Mouse (Mus musculus) MEL (cell line): ENCODE data around the gene Cisd1. TPM values are rescaled to one million over a fixed set of nuclear protein-coding genes. Genes with fewer than 3 reads are reported as not detected.

Source experiments
- DNase-seq: peaks from one replicate; pipeline ENCODE4 v3.0.0; 2011; ENCODE audit warnings: low read depth, low spot score
- H3K27ac ChIP-seq: 2 replicates; pipeline ENCODE4 v1.5.1; 2012; ENCODE audit warnings: low read depth, mild to moderate bottlenecking, control low read depth, low read length, moderate library complexity; ENCODE audit not compliant: control insufficient read depth
- H3K27me3 ChIP-seq, 2 experiments: fragments of 150-350 bp in 1 of 2; sonication (generic) in 1 of 2; 2 replicates each; pipeline ENCODE4 v1.6.1; 2012; ENCODE audit warnings: low read length in 2 of 2, mild to moderate bottlenecking in 2 of 2, improper control_type of control experiment in 1 of 2, moderate library complexity in 1 of 2; ENCODE audit not compliant: insufficient read depth in 2 of 2, control insufficient read depth in 1 of 2
- H3K36me3 ChIP-seq, 2 experiments: 2 replicates each; pipeline ENCODE4 v1.6.1; 2012 to 2014; ENCODE audit warnings: low read length in 2 of 2, improper control_type of control experiment in 1 of 2, inconsistent platforms in 1 of 2, mild to moderate bottlenecking in 1 of 2; ENCODE audit not compliant: insufficient read depth in 2 of 2, control insufficient read depth in 1 of 2
- H3K4me1 ChIP-seq, 2 experiments: fragments of 150-350 bp in 1 of 2; sonication (generic) in 1 of 2; 2 replicates each; pipeline ENCODE4 v1.6.1; 2012; ENCODE audit warnings: low read length in 2 of 2, improper control_type of control experiment in 1 of 2, mild to moderate bottlenecking in 1 of 2; ENCODE audit not compliant: insufficient read depth in 2 of 2, control insufficient read depth in 1 of 2
- H3K4me3 ChIP-seq, 2 experiments: fragments of 150-350 bp in 1 of 2; sonication (generic) in 1 of 2; 2 replicates each; pipeline ENCODE4 v1.5.1; 2012; ENCODE audit warnings: low read depth in 2 of 2, low read length in 2 of 2, mild to moderate bottlenecking in 2 of 2, moderate library complexity in 2 of 2, control low read depth in 1 of 2, improper control_type of control experiment in 1 of 2; ENCODE audit not compliant: control insufficient read depth in 1 of 2, insufficient read depth in 1 of 2
- H3K79me2 ChIP-seq: 2 replicates; pipeline ENCODE4 v1.6.1; 2012; ENCODE audit warnings: mild to moderate bottlenecking, low read length, moderate library complexity; ENCODE audit not compliant: control insufficient read depth, poor library complexity, insufficient read depth
- H3K9ac ChIP-seq: 2 replicates; pipeline ENCODE4 v1.6.1; 2012; ENCODE audit warnings: low read depth, mild to moderate bottlenecking, control low read depth, low read length, moderate library complexity; ENCODE audit not compliant: control insufficient read depth, poor library complexity, severe bottlenecking
- H3K9me3 ChIP-seq: fragments of 150-350 bp; sonication (generic); replicated peaks from 2 replicates; pipeline ENCODE4 v1.6.1; 2012; ENCODE audit warnings: mild to moderate bottlenecking, low read length, improper control_type of control experiment, moderate library complexity; ENCODE audit not compliant: insufficient read depth
- CHD1 ChIP-seq: IDR thresholded peaks from 2 replicates; pipeline ENCODE4 v1.6.1; 2012; ENCODE audit warnings: low read depth, mild to moderate bottlenecking, inconsistent platforms, low read length, improper control_type of control experiment
- CTCF ChIP-seq, 3 experiments: IDR thresholded peaks in 2 of 3; conservative IDR thresholded peaks in 1 of 3; 2 replicates each; pipeline ENCODE4 v1.5.1; 2011 to 2012; ENCODE audit warnings: low read length in 3 of 3, low read depth in 2 of 3, mild to moderate bottlenecking in 2 of 3, improper control_type of control experiment in 1 of 3, inconsistent platforms in 1 of 3, mixed read lengths in 1 of 3, moderate library complexity in 1 of 3; ENCODE audit not compliant: control insufficient read depth in 1 of 3, insufficient read depth in 1 of 3, poor library complexity in 1 of 3, severe bottlenecking in 1 of 3
- E2F4 ChIP-seq: IDR thresholded peaks from 2 replicates; pipeline ENCODE4 v1.6.1; 2011; ENCODE audit warnings: low read depth, low read length, improper control_type of control experiment, borderline replicate concordance
- ELF1 ChIP-seq: IDR thresholded peaks from 2 replicates; pipeline ENCODE4 v1.6.1; 2014; ENCODE audit warnings: low read depth, mild to moderate bottlenecking, inconsistent platforms, low read length, improper control_type of control experiment, moderate library complexity
- EP300 ChIP-seq, 2 experiments: IDR thresholded peaks; 2 replicates each; pipeline ENCODE4 v1.6.1; 2011; ENCODE audit warnings: improper control_type of control experiment in 2 of 2, low read length in 2 of 2, low read depth in 1 of 2, mild to moderate bottlenecking in 1 of 2
- ETS1 ChIP-seq: IDR thresholded peaks from 2 replicates; pipeline ENCODE4 v1.6.1; 2012; ENCODE audit warnings: low read depth, mild to moderate bottlenecking, inconsistent platforms, low read length, improper control_type of control experiment, moderate library complexity
- GATA1 ChIP-seq: IDR thresholded peaks from 2 replicates; pipeline ENCODE4 v1.6.1; 2011; ENCODE audit warnings: low read depth, low read length, improper control_type of control experiment
- HCFC1 ChIP-seq: IDR thresholded peaks from 2 replicates; pipeline ENCODE4 v1.6.1; 2012; ENCODE audit warnings: low read depth, mild to moderate bottlenecking, inconsistent platforms, low read length, improper control_type of control experiment, moderate library complexity
- KAT2A ChIP-seq: conservative IDR thresholded peaks from 2 replicates; pipeline ENCODE4 v1.6.1; 2012; ENCODE audit warnings: low read depth, low read length, improper control_type of control experiment, inconsistent platforms
- MAFK ChIP-seq: IDR thresholded peaks from 2 replicates; pipeline ENCODE4 v1.6.1; 2011; ENCODE audit warnings: low read depth, mild to moderate bottlenecking, low read length, improper control_type of control experiment, borderline replicate concordance
- MEF2A ChIP-seq: IDR thresholded peaks from 2 replicates; pipeline ENCODE4 v1.6.1; 2014; ENCODE audit warnings: low read depth, mild to moderate bottlenecking, inconsistent platforms, low read length, improper control_type of control experiment; ENCODE audit not compliant: poor library complexity, insufficient replicate concordance, severe bottlenecking; ENCODE audit errors: extremely low read depth
- NELFE ChIP-seq: IDR thresholded peaks from 2 replicates; pipeline ENCODE4 v1.6.1; 2011; ENCODE audit warnings: low read depth, low read length, improper control_type of control experiment
- POLR2AphosphoS2 ChIP-seq: IDR thresholded peaks from 2 replicates; pipeline ENCODE4 v1.6.1; 2011; ENCODE audit warnings: low read length, improper control_type of control experiment
- POLR2AphosphoS5 ChIP-seq: IDR thresholded peaks from 2 replicates; pipeline ENCODE4 v1.6.1; 2012; ENCODE audit warnings: low read depth, borderline replicate concordance, mild to moderate bottlenecking, inconsistent platforms, low read length, moderate library complexity, mixed read lengths
- RCOR1 ChIP-seq: IDR thresholded peaks from 2 replicates; pipeline ENCODE4 v1.6.1; 2012; ENCODE audit warnings: low read depth, mild to moderate bottlenecking, inconsistent platforms, low read length, improper control_type of control experiment
- SIN3A ChIP-seq: IDR thresholded peaks from 2 replicates; pipeline ENCODE4 v1.6.1; 2012; ENCODE audit warnings: low read length, improper control_type of control experiment, inconsistent platforms
- SMC3 ChIP-seq: IDR thresholded peaks from 2 replicates; pipeline ENCODE4 v1.6.1; 2011; ENCODE audit warnings: low read depth, low read length, improper control_type of control experiment
- TBP ChIP-seq: IDR thresholded peaks from 2 replicates; pipeline ENCODE4 v1.8.0; 2011; ENCODE audit warnings: low read depth, low read length, improper control_type of control experiment
- USF1 ChIP-seq: IDR thresholded peaks from 2 replicates; pipeline ENCODE4 v1.6.1; 2014; ENCODE audit warnings: low read depth, mild to moderate bottlenecking, inconsistent platforms, low read length, improper control_type of control experiment, moderate library complexity
- USF2 ChIP-seq, 2 experiments: IDR thresholded peaks; 2 replicates each; pipeline ENCODE4 v1.6.1; 2011 to 2012; ENCODE audit warnings: improper control_type of control experiment in 2 of 2, low read length in 2 of 2, borderline replicate concordance in 1 of 2, inconsistent platforms in 1 of 2, low read depth in 1 of 2, mild to moderate bottlenecking in 1 of 2; ENCODE audit not compliant: insufficient read depth in 1 of 2
- ZKSCAN1 ChIP-seq: IDR thresholded peaks from 2 replicates; pipeline ENCODE4 v1.6.1; 2012; ENCODE audit warnings: low read depth, mild to moderate bottlenecking, inconsistent platforms, low read length, improper control_type of control experiment, moderate library complexity
- ZMIZ1 ChIP-seq: IDR thresholded peaks from 2 replicates; pipeline ENCODE4 v1.6.1; 2012; ENCODE audit warnings: low read depth, mild to moderate bottlenecking, inconsistent platforms, low read length, improper control_type of control experiment, moderate library complexity
- polyA plus RNA-seq, 2 experiments: library from polyadenylated mRNA; stranded (reverse) in 1 of 2; unstranded in 1 of 2; fragments of >175 nt in 1 of 2; fragments of >200 nt in 1 of 2; gene quantifications; 2 replicates each; pipeline versions ENCODE4 v1.2.1 to v1.2.4; 2012; ENCODE audit warnings: low replicate concordance in 2 of 2, low read depth in 1 of 2; ENCODE audit not compliant: insufficient read length in 2 of 2, insufficient read depth in 1 of 2, missing spikeins in 1 of 2
- total RNA-seq: library from RNA; depleted of rRNA; stranded (reverse); fragments of 300-350 nt; gene quantifications from 2 replicates; pipeline ENCODE4 v1.2.3, GENCODE M21; 2012

Cisd1 gene
- total and polyA plus RNA-seq, 3 experiments: 108 to 109 TPM; not detected in 1

DNA sequence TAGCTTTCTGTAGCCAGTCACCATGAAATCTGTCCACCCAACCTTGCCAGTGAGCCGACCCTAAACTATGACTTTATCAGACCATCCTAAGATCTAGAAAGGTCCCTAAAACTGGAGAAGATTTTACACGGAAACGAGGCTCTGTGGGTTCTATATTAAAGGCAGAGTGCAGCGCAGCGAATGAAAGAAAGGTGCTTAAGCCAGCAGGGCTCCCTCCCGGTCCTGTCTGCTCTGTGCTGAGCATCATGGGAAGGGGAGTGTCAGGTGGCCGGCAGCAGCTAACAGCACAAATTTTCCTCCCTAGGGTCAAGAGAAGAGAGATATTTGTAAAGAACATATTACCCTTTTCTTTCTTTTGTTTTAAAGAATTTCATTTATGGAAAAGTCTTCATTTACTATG, 37.4 kb upstream of the Cisd1 start:
- H3K9ac ChIP-seq: no peak overlapping the region
- no peaks in the 10 kb centered on the region for H3K27me3 ChIP-seq
- H3K36me3 ChIP-seq: peaks cover 0 to 3% of the 10 kb centered on the region in 2 experiments; a peak in 1 of 4 replicates
- no peaks in the 10 kb centered on the region for H3K4me1 ChIP-seq
- no peak overlapping the region for H3K27ac ChIP-seq
- H3K9me3 ChIP-seq: no peaks in the 10 kb centered on the region
- TF ChIP-seq SMC3: no peak
- TF ChIP-seq POLR2AphosphoS5: no peak
- TF ChIP-seq, all 39 proteins: peak for 0
- no peak overlapping the region for H3K4me3 ChIP-seq
- no peak for DNase-seq
- H3K79me2 ChIP-seq: no peaks in the 10 kb centered on the region

DNA sequence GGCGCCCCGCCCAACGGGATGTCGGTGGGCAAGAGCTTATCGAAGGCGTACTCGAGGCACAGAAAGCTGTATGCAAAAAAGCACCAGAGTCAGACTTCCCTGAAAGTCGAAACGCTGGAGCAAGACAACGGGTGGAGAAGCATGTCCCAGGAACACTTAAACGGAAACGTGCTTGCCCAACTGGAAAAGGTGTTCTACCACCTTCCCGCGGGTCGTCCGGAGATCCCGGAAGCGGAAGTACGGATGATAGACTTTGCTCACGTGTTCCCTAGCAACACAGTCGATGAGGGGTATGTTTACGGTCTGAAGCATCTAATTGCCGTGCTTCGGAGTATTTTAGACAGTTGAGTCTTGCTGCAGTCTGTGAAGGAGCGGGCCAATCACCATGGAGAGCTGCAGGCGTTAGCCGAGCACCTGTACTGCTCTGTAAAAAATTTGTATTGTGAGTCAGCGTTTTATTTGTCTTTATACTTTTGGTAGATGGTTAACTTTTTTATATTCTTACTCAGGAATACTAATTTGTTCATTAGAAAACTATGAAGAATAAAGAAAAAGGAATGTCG, 36.8 kb upstream of the Cisd1 start:
- Histone ChIP-seq H3K36me3 (peaks cover 0 to 4% of the 10 kb centered on the region in 2 experiments; a peak in 2 of 4 replicates), H3K79me2 (no peaks in the 10 kb centered on the region), H3K27ac (no peak overlapping the region), H3K9ac (no peak overlapping the region), H3K4me3 (no peak overlapping the region), H3K4me1 (no peaks in the 10 kb centered on the region), H3K27me3 (no peaks in the 10 kb centered on the region), H3K9me3 (no peaks in the 10 kb centered on the region)
- no peak for DNase-seq
- TF ChIP-seq CHD1 (no peak), POLR2AphosphoS2 (no peak), MAFK (no peak), ZMIZ1 (no peak), KAT2A (no peak), TBP (no peak), MEF2A (no peak), USF1 (no peak), E2F4 (no peak), ETS1 (no peak), HCFC1 (no peak)

DNA sequence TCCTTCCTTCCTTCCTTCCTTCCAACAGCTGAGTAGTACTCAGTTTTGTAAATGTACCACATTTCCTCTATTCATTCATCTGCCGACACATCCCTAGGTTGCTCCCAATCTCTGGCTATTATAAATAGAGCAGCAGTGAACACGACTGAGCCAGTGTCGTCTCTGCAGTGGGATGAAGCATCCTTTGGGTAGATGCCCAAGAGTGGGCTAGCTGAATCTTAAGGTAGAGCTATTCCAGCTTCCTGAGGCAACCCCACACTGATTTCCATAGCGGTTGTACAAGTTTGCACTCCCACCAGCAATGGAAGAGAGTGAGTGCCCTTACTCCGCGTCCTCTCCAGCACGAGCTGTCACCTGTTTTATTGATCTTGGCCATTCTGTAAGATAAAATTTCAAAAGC, 35.7 kb upstream of the Cisd1 start:
- Histone ChIP-seq H3K4me3 (no peak overlapping the region), H3K36me3 (peaks cover 0 to 4% of the 10 kb centered on the region in 2 experiments; a peak in 2 of 4 replicates), H3K9me3 (no peaks in the 10 kb centered on the region), H3K27ac (no peak overlapping the region), H3K79me2 (no peaks in the 10 kb centered on the region), H3K4me1 (no peaks in the 10 kb centered on the region), H3K27me3 (no peaks in the 10 kb centered on the region), H3K9ac (no peak overlapping the region)
- DNase-seq: no peak
- TF ChIP-seq HCFC1: no peak
- no peak for TF ChIP-seq ELF1
- TF ChIP-seq GATA1: no peak
- TF ChIP-seq USF2 (IDR thresholded peaks at IDR 0.05; ENCODE audit: borderline replicate concordance in 1 of 2, insufficient read depth in 1 of 2, low read depth in 1 of 2, low read length in 2 of 2): no peak
- no peak for TF ChIP-seq EP300 (IDR thresholded peaks at IDR 0.05; ENCODE audit: low read depth in 1 of 2, low read length in 2 of 2)
- TF ChIP-seq POLR2AphosphoS5: no peak
- no peak for TF ChIP-seq CHD1
- no peak for TF ChIP-seq ZKSCAN1
- no peak for TF ChIP-seq CTCF (IDR thresholded peaks at IDR 0.05 in 2 of 3, conservative IDR thresholded peaks at IDR 0.05 in 1 of 3; ENCODE audit: control insufficient read depth in 1 of 3, insufficient read depth in 1 of 3, low read depth in 2 of 3, low read length in 3 of 3, poor library complexity in 1 of 3, severe bottlenecking in 1 of 3)
- no peak for TF ChIP-seq USF1
- no peak for TF ChIP-seq NELFE
- no peak for TF ChIP-seq SIN3A
- TF ChIP-seq RCOR1: no peak
